Mouse (Mus musculus) ES-Bruce4 (cell line): ENCODE measurements around the gene Retreg3.

Experiments
- CTCF ChIP-seq: IDR thresholded peaks from one replicate; pipeline ENCODE4 v1.8.1; 2011; ENCODE audit warnings: low read depth, low read length
- EP300 ChIP-seq: IDR thresholded peaks from 2 replicates; pipeline ENCODE4 v1.6.1; 2011; ENCODE audit warnings: low read depth, low read length; ENCODE audit not compliant: insufficient read depth
- POLR2A ChIP-seq: IDR thresholded peaks from one replicate; pipeline ENCODE4 v1.8.1; 2011; ENCODE audit warnings: low read length; ENCODE audit not compliant: insufficient read depth

- no peak for TF ChIP-seq CTCF
- no peak for TF ChIP-seq POLR2A
- TF ChIP-seq EP300: no peak
These were observed 44.0 kb upstream of the Retreg3 start for GRCm38 (mm10) chr11:101163476-101164350.
